Mouse (Mus musculus): ENCODE results near the gene Wfdc11. TPM values are rescaled to one million over a fixed set of nuclear protein-coding genes. Genes with fewer than 3 reads are reported as not detected.
A peak's percentile ranks its signal among the peaks of the same experiment; 100 is the strongest.

The Wfdc11 gene
- polyA plus RNA-seq, 1 experiment from 2014 or later = not detected

GRCm38 (mm10) chr2:164676916-164677685 is 3.2 kb upstream of the Wfdc11 start:
- Histone ChIP-seq H3K36me3 (no peaks in the 10 kb centered on the region), H3K27ac (no peak overlapping the region), H3K9me3 (replicated peaks) (no peaks in the 10 kb centered on the region), H3K27me3 (ENCODE audit: low read depth, poor library complexity, severe bottlenecking) (no peaks in the 10 kb centered on the region), H3K4me3 (no peak overlapping the region), H3K4me1 (peaks cover 13% of the 10 kb centered on the region)
- 86% methylated on average over 16 of the region's 16 CpGs for WGBS
- no peak for DNase-seq (ENCODE audit: low spot score)

DNA sequence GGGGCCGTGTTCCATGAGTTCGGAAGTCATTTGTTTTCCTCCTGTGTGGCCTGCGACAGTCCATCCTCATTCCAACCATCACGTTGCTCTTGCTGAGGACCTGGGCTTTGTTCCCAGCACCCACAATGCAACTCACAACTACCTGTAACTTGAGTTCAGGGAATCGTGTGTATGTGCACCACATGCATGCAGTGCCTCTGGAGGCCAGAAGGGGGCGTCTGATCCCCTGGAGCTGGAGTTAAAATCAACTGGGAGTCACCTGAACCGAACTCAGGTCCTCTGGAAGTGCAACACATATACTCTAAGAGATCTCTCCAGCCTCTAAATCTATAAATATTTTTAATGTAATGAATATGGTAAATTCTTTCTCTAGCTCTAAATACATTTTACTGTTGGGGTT is 2.2 kb upstream of the Wfdc11 start:
- no peak overlapping the region for H3K4me3 ChIP-seq
- peaks cover 13% of the 10 kb centered on the region for H3K4me1 ChIP-seq
- no peak for DNase-seq (ENCODE audit: low spot score)
- no peaks in the 10 kb centered on the region for H3K9me3 ChIP-seq (replicated peaks)
- H3K27ac ChIP-seq = no peak overlapping the region
- WGBS = 81% methylated on average over 7 of the region's 7 CpGs
- no peaks in the 10 kb centered on the region for H3K36me3 ChIP-seq
- no peaks in the 10 kb centered on the region for H3K27me3 ChIP-seq (ENCODE audit: low read depth, poor library complexity, severe bottlenecking)

- no peak for DNase-seq (ENCODE audit: low spot score)
- H3K9me3 ChIP-seq (replicated peaks) = no peaks in the 10 kb centered on the region
- H3K4me1 ChIP-seq = no peaks in the 10 kb centered on the region
- no peaks in the 10 kb centered on the region for H3K36me3 ChIP-seq
- whole genome bisulfite sequencing = 47% methylated on average over 1 of the region's 1 CpGs
- H3K27ac ChIP-seq = no peak overlapping the region
- no peak overlapping the region for H3K4me3 ChIP-seq
- H3K27me3 ChIP-seq (ENCODE audit: low read depth, poor library complexity, severe bottlenecking) = no peaks in the 10 kb centered on the region
Measured at GRCm38 (mm10) chr2:164670938-164671337, 2.9 kb downstream of the Wfdc11 start.

GRCm38 (mm10) chr2:164670261-164670660 is 3.6 kb downstream of the Wfdc11 start:
- Histone ChIP-seq H3K4me1 (no peaks in the 10 kb centered on the region), H3K27me3 (ENCODE audit: low read depth, poor library complexity, severe bottlenecking) (no peaks in the 10 kb centered on the region), H3K9me3 (replicated peaks) (no peaks in the 10 kb centered on the region), H3K27ac (no peak overlapping the region), H3K36me3 (no peaks in the 10 kb centered on the region), H3K4me3 (no peak overlapping the region)
- no peak for DNase-seq (ENCODE audit: low spot score)
- 87% methylated on average over 5 of the region's 5 CpGs for WGBS

DNA sequence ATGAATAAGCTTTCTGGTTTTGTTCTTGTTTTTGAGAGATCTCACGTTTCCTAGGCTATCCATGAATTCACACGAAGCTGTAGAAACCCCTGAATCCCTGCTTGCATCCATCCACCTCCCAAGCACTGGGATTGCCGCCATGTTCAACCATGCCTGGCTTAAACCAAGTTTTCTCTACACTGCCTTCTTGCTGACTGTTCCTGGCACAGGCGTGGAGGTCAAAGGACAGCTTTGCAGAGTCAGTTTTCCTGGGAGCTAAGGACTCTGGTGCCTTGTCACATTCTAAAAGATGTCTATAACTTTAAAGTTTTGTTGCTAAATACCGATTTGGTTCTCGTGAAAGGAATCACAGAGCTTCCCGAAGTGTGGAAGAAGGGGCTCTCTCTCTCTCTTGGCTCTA is 9.0 kb downstream of the Wfdc11 start:
- Histone ChIP-seq H3K27me3 (ENCODE audit: low read depth, poor library complexity, severe bottlenecking) (no peaks in the 10 kb centered on the region), H3K9me3 (replicated peaks) (no peaks in the 10 kb centered on the region), H3K27ac (no peak overlapping the region), H3K4me3 (no peak overlapping the region), H3K36me3 (no peaks in the 10 kb centered on the region), H3K4me1 (no peaks in the 10 kb centered on the region)
- DNase-seq (ENCODE audit: low spot score) = no peak
- WGBS = 89% methylated on average over 7 of the region's 7 CpGs

GRCm38 (mm10) chr2:164656483-164656882 is 17.4 kb downstream of the Wfdc11 start, which contains the start of gene Wfdc9:
TSS of gene Wfdc9 (minus strand) at chr2:164656583.
- Histone ChIP-seq H3K27me3 (ENCODE audit: low read depth, poor library complexity, severe bottlenecking) (0 out of 2 replicates have a peak, but pooled peaks cover 4% of the 10 kb centered on the region), H3K4me3 (no peak within 1 kb of the TSS), H3K36me3 (no peaks in the 10 kb centered on the region), H3K4me1 (no peaks in the 10 kb centered on the region), H3K9me3 (replicated peaks) (no peaks in the 10 kb centered on the region), H3K27ac (no peak within 1 kb of the TSS)
- no peak for DNase-seq (ENCODE audit: low spot score)
- 84% methylated on average over 9 of the region's 9 CpGs for WGBS

DNA sequence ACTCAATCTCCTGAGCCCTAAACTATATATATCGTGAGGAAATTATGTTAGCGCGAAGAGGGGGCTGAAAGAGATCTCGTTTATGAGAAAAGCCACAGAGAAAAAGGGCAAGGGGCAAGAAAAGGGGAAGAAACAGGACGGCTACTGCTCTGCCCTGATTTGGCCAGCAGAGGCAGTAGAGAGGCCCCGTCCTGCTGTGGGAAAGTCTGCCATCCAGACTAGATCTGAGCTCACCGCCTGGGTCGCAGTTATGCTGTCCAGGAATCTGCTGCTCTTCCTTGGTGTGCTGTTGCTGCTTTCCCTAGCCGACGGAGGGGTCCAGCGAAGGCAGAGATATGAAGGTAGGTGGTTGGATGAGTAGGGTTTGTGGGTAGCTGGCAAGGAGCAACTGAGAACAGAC is 18.0 kb downstream of the Wfdc11 start, which contains the start of gene Wfdc10:
TSS of gene Wfdc10 (plus strand) at position 189 of the 400 bp plus-strand sequence.
- H3K27me3 ChIP-seq (ENCODE audit: low read depth, poor library complexity, severe bottlenecking) = 0 out of 2 replicates have a peak, but pooled peaks cover 4% of the 10 kb centered on the region
- H3K4me1 ChIP-seq = no peaks in the 10 kb centered on the region
- no peak within 1 kb of the TSS for H3K27ac ChIP-seq
- H3K4me3 ChIP-seq = no peak within 1 kb of the TSS
- no peaks in the 10 kb centered on the region for H3K36me3 ChIP-seq
- 16% methylated on average over 11 of the region's 11 CpGs for WGBS
- peak; percentile 62 for DNase-seq (ENCODE audit: low spot score)
- no peaks in the 10 kb centered on the region for H3K9me3 ChIP-seq (replicated peaks)

- no peak for DNase-seq (ENCODE audit: low spot score)
- no peaks in the 10 kb centered on the region for H3K36me3 ChIP-seq
- H3K4me3 ChIP-seq = no peak overlapping the region
- H3K27me3 ChIP-seq (ENCODE audit: low read depth, poor library complexity, severe bottlenecking) = no peaks in the 10 kb centered on the region
- no peaks in the 10 kb centered on the region for H3K4me1 ChIP-seq
- H3K9me3 ChIP-seq (replicated peaks) = no peaks in the 10 kb centered on the region
- H3K27ac ChIP-seq = no peak overlapping the region
- 89% methylated on average over 13 of the region's 13 CpGs for WGBS
Measured at GRCm38 (mm10) chr2:164641881-164642673, 31.8 kb downstream of the Wfdc11 start.

GRCm38 (mm10) chr2:164641129-164641528 is 32.8 kb downstream of the Wfdc11 start:
- no peak overlapping the region for H3K4me3 ChIP-seq
- no peak overlapping the region for H3K27ac ChIP-seq
- H3K36me3 ChIP-seq = no peaks in the 10 kb centered on the region
- H3K9me3 ChIP-seq (replicated peaks) = no peaks in the 10 kb centered on the region
- H3K4me1 ChIP-seq = no peaks in the 10 kb centered on the region
- DNase-seq (ENCODE audit: low spot score) = no peak
- WGBS = 77% methylated on average over 7 of the region's 7 CpGs
- H3K27me3 ChIP-seq (ENCODE audit: low read depth, poor library complexity, severe bottlenecking) = no peaks in the 10 kb centered on the region

DNA sequence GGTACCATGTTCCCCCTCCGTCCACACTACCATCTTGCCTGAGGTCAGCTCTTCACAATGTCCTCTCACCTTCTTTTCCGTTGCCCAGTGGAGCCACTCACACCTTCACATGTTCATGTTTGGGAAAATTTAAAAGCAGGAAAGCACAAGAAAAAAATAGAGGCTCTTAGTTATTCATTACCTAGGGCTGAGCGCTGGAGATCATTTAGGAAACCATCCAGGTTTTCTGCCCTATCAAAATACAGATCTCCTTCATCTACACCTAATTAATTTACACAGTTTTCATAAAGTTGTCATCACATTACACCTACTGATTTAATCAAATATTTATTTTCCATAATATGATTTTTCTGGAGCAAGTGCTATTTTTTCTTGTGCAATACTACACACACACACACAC is 35.2 kb downstream of the Wfdc11 start, which contains the start of gene Wfdc16:
TSS of gene Wfdc16 (minus strand) at position 101 of the 400 bp plus-strand sequence.
- Histone ChIP-seq H3K4me3 (no peak within 1 kb of the TSS), H3K27me3 (ENCODE audit: low read depth, poor library complexity, severe bottlenecking) (no peaks in the 10 kb centered on the region), H3K36me3 (no peaks in the 10 kb centered on the region), H3K27ac (no peak within 1 kb of the TSS), H3K9me3 (replicated peaks) (no peaks in the 10 kb centered on the region), H3K4me1 (no peaks in the 10 kb centered on the region)
- 86% methylated on average over 3 of the region's 3 CpGs for WGBS
- no peak for DNase-seq (ENCODE audit: low spot score)

DNA sequence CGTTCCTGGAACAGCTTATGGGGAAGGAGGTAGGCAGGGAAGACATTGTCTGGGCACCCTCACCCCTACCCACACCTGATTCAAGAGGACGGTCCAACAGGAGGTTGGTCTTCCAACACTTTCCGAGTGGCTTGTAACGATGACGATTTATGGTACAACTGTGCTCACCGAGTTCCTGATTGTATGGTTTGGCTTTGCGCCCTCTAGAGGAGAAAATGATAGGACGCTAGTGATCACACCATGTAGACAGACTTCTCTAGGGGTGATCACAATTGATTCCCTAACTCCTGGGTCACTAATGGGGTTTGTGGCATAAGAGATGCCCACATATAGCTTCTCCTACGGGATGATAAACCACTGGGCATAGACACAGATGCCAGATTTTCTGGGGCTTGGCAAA is 38.6 kb downstream of the Wfdc11 start:
- WGBS = 78% methylated on average over 9 of the region's 9 CpGs
- no peak overlapping the region for H3K27ac ChIP-seq

GRCm38 (mm10) chr2:164621775-164622174 is 52.1 kb downstream of the Wfdc11 start:
- WGBS = 78% methylated on average over 4 of the region's 4 CpGs
- H3K4me1 ChIP-seq = no peaks in the 10 kb centered on the region
- no peaks in the 10 kb centered on the region for H3K27me3 ChIP-seq (ENCODE audit: low read depth, poor library complexity, severe bottlenecking)
- H3K36me3 ChIP-seq = no peaks in the 10 kb centered on the region
- H3K9me3 ChIP-seq (replicated peaks) = no peaks in the 10 kb centered on the region
- no peak overlapping the region for H3K27ac ChIP-seq
- DNase-seq (ENCODE audit: low spot score) = no peak
- H3K4me3 ChIP-seq = no peak overlapping the region

More for the DNA sequence above, 38.6 kb downstream of the Wfdc11 start:
- no peaks in the 10 kb centered on the region for H3K27me3 ChIP-seq (ENCODE audit: low read depth, poor library complexity, severe bottlenecking)
- no peaks in the 10 kb centered on the region for H3K9me3 ChIP-seq (replicated peaks)
- H3K4me1 ChIP-seq = no peaks in the 10 kb centered on the region
- H3K36me3 ChIP-seq = no peaks in the 10 kb centered on the region
- DNase-seq (ENCODE audit: low spot score) = no peak
- H3K4me3 ChIP-seq = no peak overlapping the region

DNA sequence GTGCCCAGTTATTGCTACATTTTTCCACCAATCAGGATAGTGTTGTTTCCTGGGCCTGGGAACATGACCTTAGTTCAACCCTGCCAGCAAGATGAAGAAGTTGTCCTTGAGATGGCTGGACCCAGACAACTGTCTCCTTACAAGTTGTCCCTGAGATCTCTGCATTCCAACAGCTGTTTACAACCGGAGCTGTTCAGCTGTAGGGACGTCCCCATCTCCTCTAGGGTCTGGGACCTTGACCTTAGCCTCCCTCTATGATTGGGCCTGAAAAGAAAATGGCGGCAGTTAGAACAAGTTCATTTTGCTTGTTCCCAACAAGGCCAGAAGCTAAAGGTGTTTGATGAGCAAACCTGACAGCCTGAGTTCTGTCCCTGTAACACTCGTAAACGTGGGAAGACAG is 54.8 kb downstream of the Wfdc11 start:
- Histone ChIP-seq H3K4me3 (no peak overlapping the region), H3K9me3 (replicated peaks) (no peaks in the 10 kb centered on the region), H3K27me3 (ENCODE audit: low read depth, poor library complexity, severe bottlenecking) (no peaks in the 10 kb centered on the region), H3K36me3 (no peaks in the 10 kb centered on the region), H3K27ac (no peak overlapping the region), H3K4me1 (no peaks in the 10 kb centered on the region)
- no peak for DNase-seq (ENCODE audit: low spot score)
- WGBS = 79% methylated on average over 5 of the region's 5 CpGs

Data from limb, embryonic 10.5 days (tissue).